Mouse (Mus musculus): ENCODE data around the gene Rnf182.

DNA sequence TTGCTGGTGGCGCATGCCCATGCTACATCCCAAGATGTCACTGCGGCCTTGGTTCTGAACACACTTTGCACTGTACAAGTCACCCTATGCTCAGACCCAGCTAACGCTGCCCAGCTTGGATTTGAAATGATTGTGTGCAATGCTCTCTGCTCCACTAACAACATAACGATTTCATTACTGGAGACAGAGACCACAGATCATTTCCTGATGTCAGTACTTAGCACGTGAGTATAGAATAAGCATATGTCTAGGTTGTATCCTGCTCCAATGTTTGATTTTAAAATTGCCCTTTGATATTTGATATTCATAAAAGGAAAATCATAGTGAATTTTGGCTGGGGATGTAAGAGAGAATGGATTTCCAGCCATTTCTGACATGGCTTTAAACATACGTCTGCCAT is 3.5 kb upstream of the Rnf182 start:
- TF ChIP-seq POLR2A (IDR thresholded peaks at IDR 0.05; ENCODE audit: low read depth, low read length) (no peak), CTCF (IDR thresholded peaks at IDR 0.05; ENCODE audit: extremely low read depth, insufficient read length, insufficient replicate concordance, low read depth, low read length) (no peak)
